Mouse (Mus musculus) liver, embryonic 14.5 days (tissue): ENCODE data around the gene Itgad.

Experiments
- CTCF ChIP-seq: IDR thresholded peaks from 2 replicates; pipeline ENCODE4 v1.5.1; 2016; ENCODE audit warnings: antibody characterized with exemption, low read depth, control low read depth
- EP300 ChIP-seq: IDR thresholded peaks from 2 replicates; pipeline ENCODE4 v1.6.1; 2016; ENCODE audit warnings: antibody characterized with exemption, low read depth

DNA sequence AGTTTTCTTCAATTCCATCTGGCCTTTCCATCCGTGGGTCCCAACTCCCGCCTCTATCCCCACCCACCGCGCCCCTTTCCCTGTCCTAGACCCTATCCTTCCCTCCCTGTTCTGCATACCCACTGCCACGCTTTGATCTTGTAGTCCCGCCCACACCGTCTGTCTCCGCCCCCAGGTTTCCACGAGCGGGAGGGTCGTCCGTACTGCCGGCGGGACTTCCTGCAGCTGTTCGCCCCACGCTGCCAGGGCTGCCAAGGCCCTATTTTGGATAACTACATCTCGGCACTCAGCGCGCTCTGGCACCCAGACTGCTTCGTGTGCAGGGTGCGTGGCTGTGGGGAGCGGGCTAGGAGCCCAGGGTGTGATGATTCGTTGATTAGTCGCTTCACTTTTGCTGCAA is 98.4 kb downstream of the Itgad start:
- no peak for TF ChIP-seq CTCF
- TF ChIP-seq EP300: no peak
